Mouse (Mus musculus): ENCODE measurements around the gene Gm20388.

The Gm20388 gene

GRCm38 (mm10) chr8:124284333-124284711 lies 4373.7 kb downstream of the Gm20388 start:
- no peak for DNase-seq

- DNase-seq = no peak
Measured at GRCm38 (mm10) chr8:124284984-124285576, 4374.4 kb downstream of the Gm20388 start.

DNA sequence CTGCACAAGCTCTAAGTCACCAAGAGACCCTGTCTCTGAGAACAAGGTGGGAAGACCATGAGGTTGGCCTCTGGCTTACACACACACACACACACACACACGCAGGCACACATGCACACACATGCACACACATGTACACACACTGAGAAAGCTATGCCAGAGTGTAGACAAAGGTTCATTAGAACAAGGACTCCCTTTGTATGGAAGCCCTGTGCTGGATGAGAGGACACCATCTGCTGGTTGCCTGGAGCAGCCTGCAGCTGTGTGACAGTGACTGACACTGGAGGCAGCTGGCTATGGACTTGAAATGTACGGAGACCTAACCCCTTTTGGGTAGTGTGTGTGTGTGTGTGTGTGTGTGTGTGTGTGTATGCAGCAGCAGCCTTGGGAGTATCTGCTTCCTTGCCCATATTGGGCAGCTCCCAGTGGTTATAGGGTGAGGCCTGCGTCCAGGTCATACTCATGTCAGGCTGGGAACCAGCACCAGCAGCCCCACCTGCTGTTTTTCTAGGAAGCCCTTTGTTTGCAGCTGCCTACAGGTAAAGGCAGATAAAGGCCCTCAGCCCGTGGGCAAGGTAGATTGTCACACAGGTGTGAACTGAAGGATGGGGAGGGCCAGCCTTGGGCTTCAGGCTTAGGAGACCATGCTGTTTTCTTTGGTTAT lies 4376.0 kb downstream of the Gm20388 start:
- no peak for DNase-seq

- DNase-seq = no peak
Measured at GRCm38 (mm10) chr8:124288215-124288864, 4377.7 kb downstream of the Gm20388 start.

DNA sequence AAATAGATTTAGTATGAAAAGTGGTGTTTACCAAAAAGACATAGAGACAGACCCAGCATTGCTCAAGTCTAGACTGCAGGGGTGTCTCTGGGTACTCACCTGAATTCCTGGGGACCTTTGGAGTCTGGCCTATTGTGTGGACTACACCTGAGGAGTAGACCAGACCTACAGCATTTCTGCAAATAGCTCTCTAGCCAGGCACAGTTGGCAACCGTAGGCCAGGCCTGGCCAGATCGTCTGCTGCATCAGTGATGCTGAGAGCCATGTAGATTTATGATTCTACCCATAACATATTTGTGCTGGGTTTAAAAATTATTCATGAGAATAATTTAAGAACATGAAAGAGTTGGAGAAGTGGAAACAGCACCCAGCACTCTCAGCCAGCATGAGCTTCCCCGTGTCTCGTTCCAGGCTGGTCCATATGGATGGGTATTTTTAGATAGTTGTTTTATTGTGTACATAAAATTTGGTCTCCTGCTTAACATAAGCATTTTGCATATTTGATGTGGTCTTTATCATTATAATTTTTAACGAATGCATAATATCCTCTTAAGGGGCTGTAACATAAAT lies 4378.9 kb downstream of the Gm20388 start:
- no peak for DNase-seq

DNA sequence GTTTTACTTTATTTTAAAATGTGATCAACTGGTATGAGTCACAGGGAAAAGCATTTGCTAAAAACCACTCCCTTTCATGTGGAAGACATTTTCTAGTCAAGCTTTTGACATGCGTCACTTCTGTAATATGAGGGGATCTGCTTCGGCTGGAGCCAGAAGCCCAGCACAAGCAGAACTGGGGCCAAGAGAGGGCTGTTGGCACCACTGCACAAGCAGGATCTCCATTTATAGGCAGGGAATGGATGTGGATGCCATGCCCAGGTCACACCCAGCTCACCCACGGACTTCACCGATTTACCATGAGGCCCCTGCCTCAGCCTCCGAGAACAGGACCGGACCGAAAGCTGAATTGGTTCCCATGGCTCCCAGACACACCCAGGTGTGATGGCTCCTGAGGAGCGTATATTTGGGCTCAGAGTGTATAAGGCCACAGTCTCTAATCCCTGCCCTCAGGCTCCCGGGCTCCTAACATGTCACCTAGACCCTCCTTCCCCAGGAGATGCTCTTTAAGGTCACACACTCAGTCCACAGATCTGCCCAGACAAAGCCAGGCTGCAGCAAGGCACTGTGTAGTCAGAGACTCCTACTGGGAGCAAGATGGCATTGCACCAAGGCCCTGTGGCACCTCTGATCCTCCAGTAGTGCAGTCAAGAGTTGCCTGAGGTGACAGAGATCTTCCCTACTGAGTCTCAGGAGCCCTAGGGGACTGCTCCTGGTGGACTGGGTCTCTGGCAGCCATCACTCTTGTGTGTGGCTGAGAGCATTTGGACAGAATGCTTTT lies 4380.5 kb downstream of the Gm20388 start:
- no peak for DNase-seq

DNA sequence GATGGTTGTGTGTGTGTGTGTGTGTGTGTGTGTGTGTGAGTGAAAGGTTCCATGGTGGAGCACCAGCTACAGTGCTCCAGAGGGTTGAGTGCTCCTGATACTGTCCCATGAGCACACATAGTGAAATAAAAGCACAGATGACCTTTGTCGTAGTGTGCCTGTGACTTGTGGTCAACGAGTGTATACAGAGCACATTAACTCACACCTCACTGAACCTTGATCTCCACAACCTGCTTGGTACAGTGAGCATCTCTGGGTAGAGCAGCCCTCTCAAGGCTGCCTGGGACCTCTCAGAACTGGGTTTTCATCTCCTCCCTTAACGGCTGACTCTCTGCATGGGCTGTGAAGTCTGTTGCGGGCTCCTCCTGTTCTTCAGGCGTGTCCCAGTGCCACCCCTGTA lies 4381.1 kb downstream of the Gm20388 start:
- DNase-seq = no peak

- DNase-seq = no peak
Measured at GRCm38 (mm10) chr8:124292965-124293364, 4382.3 kb downstream of the Gm20388 start.

- no peak for DNase-seq
Measured at GRCm38 (mm10) chr8:124294425-124294824, 4383.8 kb downstream of the Gm20388 start.

DNA sequence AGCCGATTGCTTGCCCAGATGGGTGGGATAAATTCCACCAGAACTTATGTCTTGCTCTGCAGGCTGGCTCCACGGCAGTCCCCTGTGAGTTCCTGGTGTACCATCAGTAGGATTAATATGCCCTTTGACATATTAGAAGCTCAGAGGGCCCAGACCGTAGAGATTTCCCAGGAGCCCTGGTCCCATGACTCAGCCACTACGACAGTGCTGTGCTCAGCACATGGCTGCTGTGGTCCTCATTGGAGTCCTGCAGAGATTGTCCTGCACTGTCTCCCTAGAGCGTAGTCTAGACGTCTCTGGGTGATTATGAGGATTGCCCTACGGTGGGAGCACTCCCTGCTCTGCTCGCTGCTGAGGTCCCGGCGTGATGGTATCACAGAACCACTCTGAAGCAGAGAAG lies 4384.3 kb downstream of the Gm20388 start:
- DNase-seq = no peak

DNA sequence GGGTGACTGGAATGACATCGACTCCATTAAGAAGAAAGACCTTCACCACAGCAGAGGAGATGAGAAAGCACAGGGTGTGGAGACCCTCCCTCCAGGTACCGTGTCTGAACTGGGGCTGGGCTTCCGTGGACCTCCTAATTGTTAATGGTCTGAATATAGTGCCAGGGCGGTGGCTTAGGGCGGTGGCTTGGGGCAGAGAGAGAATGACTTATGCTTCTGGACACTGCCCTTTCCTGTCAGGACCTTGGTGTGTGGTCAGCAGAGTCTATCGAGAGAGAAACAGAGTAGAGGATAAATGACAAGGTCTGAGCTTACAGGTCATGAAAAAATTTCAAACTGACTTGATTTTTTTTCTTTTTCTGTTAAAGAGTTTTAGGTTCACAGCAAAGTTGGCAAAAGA lies 4384.7 kb downstream of the Gm20388 start:
- no peak for DNase-seq

GRCm38 (mm10) chr8:124301512-124301911 lies 4390.9 kb downstream of the Gm20388 start:
- no peak for DNase-seq

DNA sequence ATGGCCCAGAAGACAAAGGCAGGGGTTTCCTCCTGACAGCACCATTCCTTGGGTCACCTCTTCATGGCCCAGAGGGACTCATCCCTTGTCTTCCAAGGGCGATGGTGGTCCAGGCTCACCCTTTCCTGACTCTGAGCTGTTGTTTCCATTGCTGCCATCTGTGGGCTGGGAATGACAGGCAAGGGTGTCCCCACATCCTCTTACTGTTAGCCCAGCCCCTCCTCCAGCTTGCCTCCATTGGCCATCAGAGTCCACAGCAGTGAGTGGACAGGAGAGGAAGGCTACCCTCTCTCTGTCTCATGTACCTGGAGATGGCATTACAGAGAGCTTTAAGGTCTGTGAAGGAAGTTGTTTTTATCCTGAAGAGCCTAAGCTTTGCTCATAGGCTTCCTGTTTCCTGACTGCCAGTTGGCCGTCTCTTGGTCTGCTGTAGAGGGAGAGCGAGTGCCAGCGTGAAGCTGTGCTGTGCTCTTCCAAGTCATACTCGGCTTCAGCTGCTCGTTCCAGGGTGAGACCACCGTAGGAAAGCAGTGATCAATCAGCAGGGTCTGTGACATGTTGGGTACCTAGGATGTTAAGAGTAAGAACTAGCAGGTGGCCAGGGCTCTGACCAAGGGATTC lies 4391.4 kb downstream of the Gm20388 start:
- no peak for DNase-seq

DNA sequence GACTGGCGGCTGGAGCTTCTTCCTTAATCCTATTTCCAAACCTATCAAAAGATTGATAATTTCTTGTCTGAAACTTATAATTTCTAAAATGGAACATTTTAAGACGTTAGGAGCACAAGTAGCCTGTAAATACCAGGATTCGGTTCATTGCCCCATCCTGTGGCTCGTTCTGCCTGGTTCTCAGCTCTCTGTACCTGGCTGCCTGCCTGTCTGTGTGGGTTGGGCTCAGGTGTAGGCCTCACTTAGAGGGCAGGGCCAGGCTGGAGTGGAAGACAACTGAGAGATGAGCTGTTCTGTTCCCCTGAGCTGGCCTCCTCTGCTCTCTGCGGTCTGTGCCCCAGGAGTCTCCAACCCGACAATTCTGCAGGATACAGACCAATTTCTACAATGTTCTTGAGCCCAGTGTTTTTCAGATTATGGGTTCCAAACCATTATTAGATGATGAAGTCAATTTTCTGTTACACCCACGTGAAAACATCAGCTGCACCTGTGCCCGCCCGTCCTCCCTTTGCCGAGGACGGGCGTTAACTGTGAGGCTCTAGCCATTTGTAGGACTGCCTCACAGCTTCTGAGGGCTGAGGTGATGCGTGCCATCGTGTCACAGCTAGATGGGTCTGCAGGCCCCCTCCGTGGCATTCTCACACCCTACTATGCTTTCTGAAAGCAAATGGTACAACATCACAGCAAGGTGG lies 4392.7 kb downstream of the Gm20388 start:
- DNase-seq = no peak

DNA sequence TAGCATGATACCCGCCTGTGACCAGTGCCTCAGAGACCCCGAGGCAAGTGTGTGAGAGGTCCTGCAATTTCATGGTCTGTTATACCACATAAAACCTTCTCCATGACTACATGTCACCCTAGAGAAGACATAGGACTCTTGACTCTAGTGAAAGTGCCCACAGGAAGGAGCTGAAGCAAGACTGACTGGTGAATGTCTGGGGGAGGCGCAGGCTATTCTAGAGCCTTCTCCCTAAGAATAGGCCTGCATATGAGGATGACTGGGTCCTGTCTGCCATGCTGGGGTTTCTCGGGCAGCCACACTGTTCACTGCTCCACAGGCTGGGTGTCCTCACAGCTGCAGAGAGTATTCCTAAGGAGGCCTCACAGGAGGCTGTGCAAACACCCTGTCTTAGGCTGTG lies 4393.5 kb downstream of the Gm20388 start:
- no peak for DNase-seq

DNA sequence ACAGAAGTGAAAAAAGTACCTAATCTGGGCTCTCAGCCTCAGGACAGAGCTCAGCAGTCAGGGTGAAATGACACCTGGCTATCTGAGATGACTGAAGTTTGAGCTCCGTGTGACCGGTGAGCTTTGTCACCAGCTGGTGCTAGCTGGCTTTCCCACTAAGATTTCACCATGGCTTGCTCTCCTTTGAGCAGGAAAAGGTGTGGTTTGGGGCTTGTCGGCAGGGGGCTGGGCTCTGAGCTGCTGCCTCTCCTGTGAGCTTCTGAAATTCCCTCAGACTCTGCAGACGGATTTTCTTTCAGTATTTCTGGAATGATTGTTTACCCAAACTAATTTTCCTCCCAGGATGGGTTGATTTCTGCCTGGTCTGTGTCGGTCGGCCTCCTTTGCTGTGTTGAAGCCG lies 4395.9 kb downstream of the Gm20388 start:
- DNase-seq = no peak

DNA sequence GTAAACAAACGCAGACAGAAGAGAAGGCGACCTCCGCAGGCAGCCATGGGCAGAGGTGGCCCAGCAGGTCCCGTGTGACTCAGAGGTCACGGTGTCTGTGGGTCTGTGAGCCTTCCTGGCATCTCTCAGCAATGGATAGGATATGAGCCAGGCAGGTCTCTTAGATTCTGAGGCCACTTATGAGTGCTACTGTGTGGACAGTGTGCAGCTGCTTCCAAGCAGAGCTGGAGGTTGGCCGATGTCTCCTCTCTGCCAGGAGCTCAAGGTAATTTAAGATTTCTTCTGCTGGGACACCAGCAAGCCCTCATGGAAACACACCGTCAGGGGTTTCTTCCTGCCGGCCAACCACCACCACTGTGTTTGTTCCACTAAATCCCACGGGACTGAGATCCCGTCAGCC lies 4397.1 kb downstream of the Gm20388 start:
- DNase-seq = no peak

GRCm38 (mm10) chr8:124310509-124310908 lies 4399.9 kb downstream of the Gm20388 start:
- no peak for DNase-seq

DNA sequence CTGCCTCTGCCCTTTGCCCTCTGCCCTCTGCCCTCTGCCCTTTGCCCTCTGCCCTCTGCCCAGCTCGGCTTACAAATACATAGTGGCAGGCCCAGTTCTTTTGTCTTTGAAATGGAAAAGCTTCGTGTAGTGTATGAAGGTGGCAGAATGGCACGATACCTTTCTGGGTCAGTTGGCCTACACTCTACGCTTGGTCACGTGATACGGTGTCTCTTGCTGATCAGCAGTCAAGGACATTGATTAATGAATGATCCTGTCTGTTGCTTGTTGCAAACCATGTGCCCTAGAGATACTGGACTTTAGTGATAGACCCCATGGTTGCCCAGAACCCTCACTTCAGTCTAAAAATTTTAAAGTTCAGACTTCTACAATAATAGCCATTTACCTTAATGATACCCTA lies 4400.5 kb downstream of the Gm20388 start:
- no peak for DNase-seq

GRCm38 (mm10) chr8:124311723-124312122 lies 4401.1 kb downstream of the Gm20388 start:
- no peak for DNase-seq

GRCm38 (mm10) chr8:124312228-124312627 lies 4401.6 kb downstream of the Gm20388 start:
- DNase-seq = no peak

DNA sequence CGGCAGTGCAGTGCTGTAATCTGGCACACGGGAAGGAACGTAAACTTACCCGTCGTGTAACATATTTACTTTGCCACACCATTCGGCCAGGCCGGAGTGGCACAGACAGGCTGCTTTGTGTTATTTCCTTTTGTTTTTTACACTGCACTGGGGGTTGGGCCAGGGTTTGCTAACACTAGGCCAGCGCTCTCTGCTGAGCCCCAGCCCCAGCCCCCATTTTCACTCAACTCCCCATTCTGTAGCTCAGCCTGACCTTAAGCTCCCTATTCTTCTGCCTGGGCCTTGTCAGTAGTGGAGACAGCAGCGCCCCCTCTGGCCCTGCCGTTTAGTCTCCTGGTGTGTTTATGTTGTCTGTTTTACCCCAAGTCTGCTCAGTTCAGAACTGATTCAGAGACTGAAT lies 4404.2 kb downstream of the Gm20388 start:
- DNase-seq = peak; percentile 21

Data from B cell, adult 2 months (primary cell).